Mouse (Mus musculus): Measurements from ENCODE around the gene Pes1.

Gene Pes1

DNA sequence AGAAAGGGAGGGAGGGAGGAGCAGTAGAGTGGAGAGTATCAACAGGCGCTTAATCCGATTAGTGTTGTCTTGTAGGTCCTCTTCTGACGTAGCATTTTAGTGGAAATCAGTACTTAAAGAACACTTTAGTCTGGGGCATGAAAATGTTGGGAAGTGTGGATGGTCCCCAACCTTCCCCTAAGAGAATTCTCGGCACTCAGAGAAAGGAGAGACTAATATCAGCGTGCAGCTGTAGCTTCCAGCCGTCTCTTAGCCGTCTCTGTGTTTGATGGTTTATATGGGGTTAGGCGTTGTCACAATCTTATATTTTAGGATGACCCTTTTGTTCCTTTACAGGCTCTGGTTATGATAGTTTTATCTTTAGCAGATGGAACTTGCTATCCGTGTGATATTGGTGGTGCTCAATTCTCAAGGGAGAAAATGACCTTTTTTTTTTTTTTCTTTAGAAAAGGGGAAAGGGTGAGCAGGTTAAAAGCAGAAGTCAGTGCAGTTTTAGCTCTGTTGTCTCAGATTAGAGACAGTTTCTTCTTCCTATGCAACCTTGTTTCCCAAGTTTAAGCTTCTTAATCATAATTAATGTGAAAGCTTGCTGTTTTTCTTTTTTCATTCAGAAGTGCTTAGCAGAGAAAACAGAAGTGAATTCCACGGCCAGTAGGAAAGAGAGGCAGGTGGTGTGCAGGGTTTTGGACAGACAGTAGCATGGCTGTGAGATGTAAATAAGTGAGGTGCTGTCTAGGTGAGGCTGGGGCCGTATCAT is 819 bp downstream of the Pes1 start:
- no peak for DNase-seq (ENCODE audit: low spot score)

GRCm38 (mm10) chr11:3969837-3970236 is 6.1 kb downstream of the Pes1 start:
- peak; percentile 45 for DNase-seq (ENCODE audit: low spot score)

- DNase-seq (ENCODE audit: low spot score), result no peak
Measured at GRCm38 (mm10) chr11:3970361-3970760, 6.6 kb downstream of the Pes1 start.

- no peak for DNase-seq (ENCODE audit: low spot score)
Measured at GRCm38 (mm10) chr11:3973081-3973480, 9.3 kb downstream of the Pes1 start.

DNA sequence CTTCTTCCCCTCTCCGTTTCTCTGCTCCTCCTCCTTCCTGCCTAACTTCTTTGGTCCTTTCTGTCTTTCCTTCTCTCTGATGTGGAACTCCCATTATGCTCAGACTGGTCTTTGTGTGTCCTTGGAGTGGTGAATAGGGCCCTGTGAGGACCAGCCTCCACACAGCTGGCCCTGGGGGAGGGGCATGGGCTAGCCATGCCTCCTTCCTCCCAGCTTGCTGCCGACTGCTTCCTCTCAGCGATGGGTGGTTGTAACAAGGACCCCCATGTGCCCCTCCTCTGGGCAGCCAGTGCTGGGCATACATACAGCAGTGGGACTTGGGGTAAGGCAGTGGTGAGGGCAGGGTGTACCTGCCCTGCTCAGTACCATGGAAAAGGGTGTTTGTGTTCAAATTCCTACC is 10.5 kb downstream of the Pes1 start:
- no peak for DNase-seq (ENCODE audit: low spot score)

- no peak for DNase-seq (ENCODE audit: low spot score)
Measured at GRCm38 (mm10) chr11:3976678-3977077, 12.9 kb downstream of the Pes1 start, which contains the start of gene 4930556J24Rik. 4930556J24Rik (minus strand) TSS chr11:3976778.

DNA sequence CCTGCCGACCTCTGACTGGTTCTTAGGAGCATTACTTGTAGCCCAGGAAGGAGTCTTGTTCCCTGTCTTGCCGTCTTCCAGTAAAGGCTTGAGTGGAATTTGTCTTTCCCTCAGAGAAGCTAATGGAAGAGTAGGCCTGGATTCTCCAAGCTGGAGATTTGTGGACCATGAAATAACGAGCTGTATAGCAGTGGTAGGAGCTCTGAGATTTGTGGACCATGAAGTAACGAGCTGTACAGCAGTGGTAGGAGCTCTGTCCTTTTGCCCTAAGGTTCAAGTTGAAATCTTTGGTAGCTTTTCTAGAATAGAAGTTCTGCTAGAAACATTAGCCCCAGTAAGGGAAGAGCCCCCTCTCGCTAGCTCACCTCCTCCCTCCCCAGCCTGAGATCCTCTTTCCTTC is 14.6 kb downstream of the Pes1 start:
- no peak for DNase-seq (ENCODE audit: low spot score)

DNA sequence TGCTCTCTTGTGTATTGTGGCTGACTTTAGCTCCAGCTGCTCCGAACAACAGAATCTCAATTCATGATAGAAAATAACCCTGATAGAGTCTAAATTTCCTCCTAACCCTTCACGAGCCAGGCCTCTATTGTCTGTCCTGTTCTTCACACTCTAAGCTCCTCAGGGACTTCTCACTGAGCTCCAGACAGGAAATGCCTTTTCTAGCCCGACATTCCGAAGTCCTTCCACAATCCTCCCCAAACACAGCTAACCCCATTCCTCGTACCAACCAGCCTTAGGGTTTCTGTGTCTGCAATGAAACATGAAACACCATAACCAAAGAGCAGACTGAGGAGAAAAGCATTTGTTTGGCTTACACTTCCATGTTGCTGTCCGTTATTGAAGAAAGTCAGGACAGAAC is 17.8 kb downstream of the Pes1 start:
- DNase-seq (ENCODE audit: low spot score), result no peak

- DNase-seq (ENCODE audit: low spot score), result no peak
Measured at GRCm38 (mm10) chr11:3982275-3983209, 18.8 kb downstream of the Pes1 start.

DNA sequence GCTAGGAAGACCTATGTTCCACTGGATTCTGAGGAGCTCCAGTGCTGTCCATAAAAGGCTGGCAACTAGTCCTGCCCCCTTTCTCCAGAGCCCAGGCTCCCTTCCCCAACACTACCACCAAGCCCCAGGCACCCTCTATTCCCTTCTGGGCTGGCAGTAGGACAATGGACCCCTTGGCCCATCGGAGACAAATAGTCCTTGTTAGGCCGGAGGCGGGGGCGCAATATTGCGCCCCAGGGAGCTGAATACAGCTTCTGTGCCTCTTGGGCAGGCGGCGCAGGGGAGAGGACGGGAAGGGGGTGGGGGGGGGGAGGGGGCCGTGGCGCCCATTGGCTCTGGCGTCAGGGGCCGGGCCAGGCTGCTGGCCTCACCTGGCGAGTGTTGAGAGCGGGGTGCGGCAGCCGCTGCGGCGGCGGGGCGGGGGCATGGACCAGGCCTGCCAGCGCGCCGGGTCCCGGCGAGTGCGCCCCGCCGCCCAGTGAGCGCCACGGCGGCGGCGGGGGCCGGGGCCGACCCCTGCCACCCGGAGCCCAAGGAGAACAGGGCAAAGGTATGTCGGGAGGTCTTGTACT is 19.6 kb downstream of the Pes1 start, which contains the start of gene Gal3st1:
Gene Gal3st1 (plus strand): TSS at position 346 of the 572 bp plus-strand sequence.
- DNase-seq (ENCODE audit: low spot score), result no peak

DNA sequence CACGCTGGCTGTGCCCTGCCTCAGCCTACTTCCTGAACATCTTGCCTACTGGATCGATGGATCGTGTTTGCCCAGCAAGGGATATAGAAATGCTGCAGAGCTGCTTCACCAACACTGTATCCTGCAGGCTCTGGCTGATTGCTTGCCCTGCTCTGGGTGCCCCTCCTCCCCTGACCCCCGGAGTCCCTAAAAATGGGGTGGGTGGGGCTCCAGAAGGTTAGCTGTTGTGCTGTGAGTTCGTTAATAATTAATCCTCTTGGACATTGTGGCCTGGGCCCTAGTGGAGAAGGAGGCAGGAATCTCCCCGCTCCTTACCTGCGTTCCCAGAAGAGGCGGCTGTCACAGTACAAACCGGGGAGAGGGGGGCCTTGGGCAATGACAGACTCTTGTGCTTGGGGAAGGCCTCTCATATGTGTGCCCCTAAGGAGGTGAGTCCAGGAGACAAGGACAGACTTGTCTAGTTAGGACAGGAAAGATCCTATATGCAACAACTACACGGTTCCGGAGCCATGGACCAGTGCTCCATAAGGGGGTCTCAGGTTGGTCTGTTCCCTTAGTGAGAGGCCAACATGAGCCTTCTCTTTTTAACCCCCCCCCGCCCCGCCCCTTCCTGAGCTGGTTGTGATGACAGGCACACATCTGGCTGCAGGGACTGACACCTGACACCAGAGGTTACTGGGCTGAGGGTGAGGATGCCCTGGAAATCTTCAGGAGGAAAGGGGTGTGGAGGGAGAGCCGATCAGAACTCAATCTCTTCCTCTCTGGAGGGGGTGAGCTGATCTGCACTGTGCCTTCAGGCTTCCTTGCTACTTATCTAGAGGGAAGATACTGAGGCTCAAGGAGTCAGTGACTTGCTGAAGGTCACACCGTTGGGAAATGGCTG is 20.3 kb downstream of the Pes1 start:
- no peak for DNase-seq (ENCODE audit: low spot score)

- DNase-seq (ENCODE audit: low spot score), result no peak
Measured at GRCm38 (mm10) chr11:3989748-3990147, 26.0 kb downstream of the Pes1 start.

DNA sequence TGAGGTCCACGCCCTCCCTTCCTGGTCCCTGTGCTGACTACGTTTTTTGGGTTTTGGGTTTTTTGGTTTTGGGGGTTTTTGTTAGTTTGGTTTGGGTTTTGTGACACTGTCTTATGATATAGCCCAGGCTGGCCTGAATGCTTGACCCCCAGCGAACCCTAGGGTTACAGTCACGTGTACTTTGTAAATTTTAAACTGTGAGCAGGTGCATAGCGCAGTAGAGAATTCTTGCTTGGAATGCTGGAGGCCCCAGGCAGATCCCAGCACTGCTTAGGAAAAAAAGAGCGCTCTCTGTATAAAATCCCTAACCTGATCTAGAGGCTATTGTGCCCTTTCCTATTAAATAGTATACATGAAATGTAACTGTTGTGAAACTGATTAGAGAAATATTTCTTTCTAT is 29.4 kb downstream of the Pes1 start:
- DNase-seq (ENCODE audit: low spot score), result no peak

DNA sequence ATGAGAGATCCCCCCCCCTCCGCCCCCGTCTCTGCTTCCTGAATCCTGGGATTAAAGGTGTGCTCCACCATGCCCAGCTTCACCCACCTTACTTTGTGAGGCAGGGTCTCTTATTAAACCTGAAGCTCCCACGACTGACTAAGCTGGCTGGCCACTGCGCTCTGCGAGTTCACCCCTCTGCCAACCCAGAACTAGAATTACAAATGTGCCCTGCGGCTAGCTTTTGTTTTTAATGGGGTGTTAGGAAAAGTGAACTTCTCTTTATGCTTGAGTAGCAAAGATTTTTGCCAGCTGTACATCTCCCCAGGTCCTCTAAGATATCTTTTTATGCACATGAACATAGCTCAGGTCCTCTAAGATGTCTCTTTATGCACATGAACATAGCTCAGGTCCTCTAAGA is 30.1 kb downstream of the Pes1 start:
- no peak for DNase-seq (ENCODE audit: low spot score)

DNA sequence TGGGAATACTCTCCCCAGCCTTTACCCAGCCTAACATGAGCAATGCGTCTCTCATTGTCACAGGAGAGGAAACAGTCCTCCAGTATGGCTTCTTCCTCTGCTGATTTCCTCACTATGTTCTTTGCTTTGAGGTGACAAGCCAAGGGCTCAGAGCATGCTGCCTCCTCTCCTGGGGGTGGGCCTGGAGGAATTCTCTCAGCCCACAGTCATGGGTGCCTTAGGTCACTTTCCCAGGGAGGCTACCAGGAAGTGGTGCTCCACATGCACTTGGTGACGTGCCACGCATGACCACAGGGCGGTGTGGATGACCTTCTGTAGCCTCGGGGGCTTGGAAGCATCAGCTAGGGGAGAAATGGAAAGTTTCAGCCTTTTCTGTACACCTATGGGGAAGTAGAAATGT is 31.7 kb downstream of the Pes1 start:
- peak; percentile 63 for DNase-seq (ENCODE audit: low spot score)

DNA sequence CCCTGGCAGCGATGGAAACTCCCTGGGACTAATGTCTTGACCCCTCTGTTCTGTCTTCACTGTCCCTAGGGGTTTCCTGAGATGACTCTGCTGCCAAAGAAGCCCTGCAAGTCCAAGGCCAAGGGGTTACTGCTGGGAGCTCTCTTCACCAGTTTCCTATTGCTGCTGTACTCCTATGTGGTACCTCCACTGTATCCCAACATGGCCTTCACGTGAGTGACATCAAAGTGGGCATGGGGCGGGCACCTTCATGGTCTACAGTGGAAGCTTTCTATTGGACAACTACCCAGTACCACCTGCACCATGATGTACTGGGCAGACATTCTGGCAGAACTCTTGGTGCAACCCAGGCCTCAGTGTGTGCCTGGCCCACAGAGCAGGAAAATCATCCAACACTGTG is 33.1 kb downstream of the Pes1 start:
- no peak for DNase-seq (ENCODE audit: low spot score)

DNA sequence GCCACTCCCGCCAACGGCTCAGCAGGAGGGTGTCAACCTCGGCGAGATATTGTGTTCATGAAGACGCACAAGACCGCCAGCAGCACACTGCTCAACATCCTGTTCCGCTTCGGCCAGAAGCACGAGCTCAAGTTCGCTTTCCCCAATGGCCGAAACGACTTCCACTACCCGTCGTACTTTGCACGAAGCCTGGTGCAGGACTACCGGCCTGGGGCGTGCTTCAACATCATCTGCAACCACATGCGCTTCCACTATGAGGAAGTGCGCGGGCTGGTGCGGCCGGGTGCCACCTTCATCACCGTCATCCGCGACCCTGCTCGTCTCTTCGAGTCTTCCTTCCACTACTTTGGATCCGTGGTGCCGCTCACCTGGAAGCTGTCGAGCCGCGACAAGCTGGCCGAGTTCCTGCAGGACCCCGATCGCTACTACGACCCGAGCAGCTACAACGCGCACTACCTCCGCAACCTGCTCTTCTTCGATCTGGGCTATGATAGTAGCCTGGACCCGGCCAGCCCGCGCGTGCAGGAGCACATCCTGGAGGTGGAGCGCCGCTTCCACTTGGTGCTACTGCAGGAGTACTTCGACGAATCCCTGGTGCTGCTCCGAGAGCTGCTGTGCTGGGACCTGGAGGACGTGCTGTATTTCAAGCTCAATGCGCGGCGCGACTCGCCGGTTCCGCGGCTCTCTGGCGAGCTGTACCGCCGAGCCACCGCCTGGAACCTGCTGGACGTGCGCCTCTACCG is 34.4 kb downstream of the Pes1 start:
- no peak for DNase-seq (ENCODE audit: low spot score)

DNA sequence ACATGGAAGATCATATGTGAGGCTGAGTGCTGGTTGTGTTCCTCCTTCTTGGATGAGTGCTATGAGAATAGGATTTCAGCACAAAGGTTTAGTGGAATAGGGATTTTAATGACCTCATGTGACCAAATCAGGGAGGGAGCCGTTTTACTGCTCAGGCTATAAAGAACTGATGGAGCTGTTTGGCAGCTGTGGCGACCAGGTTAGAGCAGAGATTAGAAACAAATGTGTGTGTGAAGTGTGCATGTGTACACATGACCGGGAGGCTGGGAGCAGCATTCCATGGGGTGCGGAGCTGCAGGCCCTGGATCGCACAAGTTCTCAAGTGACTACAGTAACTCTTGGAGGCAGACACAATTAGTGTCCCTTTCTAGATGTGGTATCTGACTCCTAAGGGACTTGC is 35.8 kb downstream of the Pes1 start:
- DNase-seq (ENCODE audit: low spot score), result no peak

DNA sequence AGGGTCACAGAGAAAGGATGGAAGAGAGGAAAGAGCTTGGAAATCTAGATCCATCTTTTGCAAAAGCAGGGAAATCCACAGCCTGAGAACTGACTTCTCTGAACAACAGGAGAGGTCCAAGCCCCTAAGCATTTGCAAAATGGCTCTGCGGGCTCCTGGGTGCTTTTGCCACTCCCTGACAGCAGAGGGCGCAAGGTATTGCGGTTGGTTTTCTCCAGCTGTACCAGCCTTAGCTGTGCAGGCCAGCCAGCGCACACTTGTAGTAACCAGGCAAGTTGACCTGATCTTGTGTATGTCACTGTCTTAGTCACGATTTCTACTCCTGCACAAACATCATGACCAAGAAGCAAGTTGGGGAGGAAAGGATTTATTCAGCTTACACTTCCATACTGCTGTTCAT is 37.8 kb downstream of the Pes1 start:
- peak; percentile 72 for DNase-seq (ENCODE audit: low spot score)

- DNase-seq (ENCODE audit: low spot score), result no peak
Measured at GRCm38 (mm10) chr11:4005220-4005805, 41.5 kb downstream of the Pes1 start.

DNA sequence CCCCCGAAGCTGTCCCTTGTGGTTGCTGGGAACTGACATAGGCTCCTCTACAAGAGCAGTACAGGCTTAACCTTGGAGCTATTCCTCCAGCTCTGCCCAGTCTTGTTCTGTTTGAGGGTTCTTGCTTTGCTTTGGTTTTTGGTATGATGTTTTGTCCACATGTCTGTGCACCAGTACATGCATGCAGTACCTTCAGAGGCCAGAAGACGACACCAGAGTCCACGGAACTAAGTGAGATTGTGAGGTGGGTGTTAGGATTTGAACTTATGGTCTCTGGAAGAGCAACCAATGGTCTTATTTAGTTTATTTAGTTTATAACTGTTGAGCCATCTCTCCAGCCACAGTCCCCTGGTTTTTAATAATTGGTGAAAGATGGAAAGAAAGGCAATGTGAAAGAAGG is 42.7 kb downstream of the Pes1 start:
- no peak for DNase-seq (ENCODE audit: low spot score)

All from adipocyte (in vitro differentiated cells).